Mouse (Mus musculus): Measurements from ENCODE around the gene Snx17.

Snx17 gene

DNA sequence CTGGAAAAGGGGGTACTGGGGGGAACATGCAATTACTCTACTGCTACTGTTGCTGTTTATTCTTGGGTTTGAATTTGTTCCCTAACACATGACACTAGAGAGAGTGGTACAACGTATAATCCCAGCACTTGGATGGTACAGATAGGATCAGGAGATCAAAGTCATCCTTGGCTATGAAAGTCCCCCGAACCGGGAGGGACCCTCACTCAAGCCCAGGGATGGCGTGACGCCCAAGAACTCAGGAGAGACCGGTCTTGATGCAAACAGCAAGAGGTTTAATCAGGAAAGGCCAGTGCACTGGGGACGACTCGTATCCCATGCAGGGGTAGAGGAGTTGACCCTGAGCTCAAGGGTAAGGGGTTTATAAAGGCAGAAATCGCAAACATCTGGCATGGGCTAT is 29.7 kb downstream of the Snx17 start:
- in situ Hi-C loops (cut with MboI, MseI): no loop called here

DNA sequence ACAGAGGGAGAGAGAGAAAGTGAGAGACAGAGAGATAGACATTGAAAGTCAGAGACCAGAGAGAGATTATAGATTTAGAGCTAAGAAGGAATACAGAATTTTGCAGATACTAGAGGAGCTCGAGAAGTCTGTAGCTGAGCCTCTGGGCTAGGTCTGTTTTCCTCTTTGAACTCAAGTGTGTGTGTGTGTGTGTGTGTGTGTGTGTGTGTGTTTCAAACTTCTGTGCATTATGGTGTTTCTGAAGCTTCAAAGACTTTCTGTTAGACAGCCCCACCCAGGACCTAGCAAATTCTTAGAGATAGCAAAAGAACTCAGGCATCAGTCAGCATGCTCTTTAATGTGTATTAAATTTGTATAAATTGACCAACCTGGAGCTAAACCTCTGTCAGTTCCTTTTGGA is 33.6 kb downstream of the Snx17 start:
- in situ Hi-C loops (cut with MboI, MseI): no loop called here

DNA sequence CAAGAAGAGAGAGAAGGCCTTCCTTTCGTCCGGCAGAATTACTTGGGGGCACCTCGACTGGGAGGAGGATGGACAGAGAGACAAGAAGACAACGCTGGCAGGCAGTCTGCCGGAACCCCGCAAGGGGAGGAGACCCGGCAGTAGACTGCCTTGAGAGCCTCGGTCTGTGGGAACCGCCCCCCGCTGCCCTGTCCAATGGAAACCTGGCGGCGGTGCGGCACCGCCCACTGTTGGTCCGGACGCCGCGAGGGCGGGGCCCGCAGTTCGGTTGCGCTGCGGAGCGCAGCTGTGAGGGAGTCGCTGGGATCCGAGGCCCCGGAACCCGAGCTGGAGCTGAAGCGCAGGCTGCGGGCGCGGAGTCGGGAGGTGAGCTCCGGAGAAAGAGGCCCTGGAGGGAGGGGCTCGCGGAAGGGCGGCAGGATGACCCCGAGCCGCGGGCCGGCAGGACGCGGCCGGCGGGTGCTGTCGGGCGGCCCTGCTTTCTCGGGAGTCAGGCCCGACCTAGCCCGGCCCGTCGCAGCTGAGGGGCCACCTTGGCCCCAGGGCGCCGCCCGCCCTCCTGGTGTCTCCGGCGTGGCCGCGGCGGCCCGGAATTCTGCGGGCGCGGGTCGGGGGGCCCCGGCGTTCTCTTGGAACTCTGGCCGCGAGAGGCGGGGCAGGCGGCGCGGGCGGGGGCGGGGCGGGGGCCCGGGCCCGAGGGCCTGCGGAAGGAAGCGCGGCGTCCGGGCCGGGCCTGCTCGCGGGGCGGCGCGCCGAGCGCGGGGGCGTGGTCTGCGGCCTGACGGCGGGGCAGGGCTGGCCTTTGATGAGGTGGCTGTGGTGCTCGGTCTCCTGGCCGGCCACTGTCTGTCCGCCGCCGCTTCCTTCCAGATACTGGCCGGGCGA is 47.9 kb downstream of the Snx17 start, which contains the start of the genes Nrbp1 and Gm9970:
Gene Nrbp1 (plus strand): TSS at position 228 of the 885 bp plus-strand sequence.
Gene Gm9970 (minus strand): TSS at position 596 of the 885 bp plus-strand sequence.
- in situ Hi-C loops (cut with MboI, MseI): loop anchor here in 1 of 2 experiments (10.0 kb wide), 1 partner anchor 804 kb away; no protein-coding TSS in a partner anchor

DNA sequence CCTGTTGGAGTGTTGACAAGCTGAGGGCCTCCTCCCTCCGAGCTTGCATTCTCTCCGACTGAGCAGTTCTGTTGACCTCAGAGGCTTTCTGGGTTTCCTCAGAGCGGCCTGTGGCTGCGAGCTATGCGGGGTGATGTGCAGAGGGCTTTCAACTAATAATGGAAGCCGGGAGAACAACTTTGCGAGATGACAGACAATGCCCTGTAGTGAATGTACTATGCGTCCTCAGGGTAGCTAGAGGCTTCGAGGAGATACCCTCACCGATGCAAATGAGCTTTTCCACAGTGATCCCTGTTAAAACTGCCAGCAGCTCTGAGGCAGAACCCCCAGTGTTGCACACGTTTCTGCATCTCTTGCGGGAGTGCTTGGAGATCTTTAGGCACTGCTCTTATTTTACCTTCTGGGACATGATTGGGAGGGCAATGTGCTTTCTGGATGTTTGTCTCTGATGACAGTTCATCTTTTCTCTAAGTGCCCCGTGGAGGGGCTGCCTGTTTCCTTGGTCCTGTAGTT is 48.6 kb downstream of the Snx17 start:
- in situ Hi-C loops (cut with MboI, MseI): loop anchor here in 1 of 2 experiments (10.0 kb wide), 1 partner anchor 803 kb away; no protein-coding TSS in a partner anchor

DNA sequence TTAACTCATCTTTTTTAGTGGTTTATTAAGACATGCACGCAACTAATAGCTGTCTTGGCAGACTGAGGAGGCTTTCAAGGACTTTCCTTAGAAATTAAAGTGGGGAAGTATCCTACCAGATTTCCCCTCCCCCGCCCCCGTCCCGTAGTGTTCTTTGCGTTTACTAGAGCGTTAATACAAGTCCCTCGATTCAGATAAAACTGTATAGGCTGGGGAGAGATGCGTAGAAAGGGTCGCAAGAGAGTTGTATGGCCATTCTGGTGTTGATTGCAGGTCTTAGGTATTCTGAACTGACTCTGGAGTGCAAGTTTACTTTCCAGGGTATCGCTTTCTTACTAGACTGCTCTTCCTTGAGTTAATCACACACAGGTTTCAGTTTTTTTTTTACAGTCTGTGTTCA is 49.2 kb downstream of the Snx17 start:
- in situ Hi-C loops (cut with MboI, MseI): loop anchor here in 1 of 2 experiments (10.0 kb wide), 1 partner anchor 803 kb away; no protein-coding TSS in a partner anchor

All from T-helper 17 cell (primary cell).